Mouse (Mus musculus) heart, embryonic 11.5 days (tissue): ENCODE data around the gene C130026I21Rik. TPM values are rescaled to one million over a fixed set of nuclear protein-coding genes. Genes with fewer than 3 reads are reported as not detected.
"Not testable (repeated sequence)": the region's sequence is repeated elsewhere in the genome, so short reads cannot be mapped to it uniquely, and the experiment has no call there.

ENCODE experiments used
- ATAC-seq: fragments of 200-750 bp; cut with Nextera tagmentation; replicated peaks from 2 replicates; pipeline ENCODE4 v1.8.0; 2017; ENCODE audit warnings: moderate library complexity; ENCODE audit not compliant: insufficient number of reproducible peaks, low FRiP score, low TSS enrichment
- H3K27ac ChIP-seq: fragments of 300-500 bp; sonication (generic); 2 replicates; pipeline ENCODE4 v1.5.1; 2014; ENCODE audit warnings: mild to moderate bottlenecking, low read depth, low read length
- H3K27me3 ChIP-seq: fragments of 300-500 bp; sonication (generic); 2 replicates; pipeline ENCODE4 v1.6.1; 2014; ENCODE audit warnings: mild to moderate bottlenecking, low read length, mixed read lengths; ENCODE audit not compliant: control insufficient read depth, insufficient read depth
- H3K36me3 ChIP-seq: fragments of 300-500 bp; sonication (generic); 2 replicates; pipeline ENCODE4 v1.6.1; 2014; ENCODE audit warnings: mild to moderate bottlenecking, low read length, moderate library complexity, mixed read lengths; ENCODE audit not compliant: control insufficient read depth, insufficient read depth
- H3K4me1 ChIP-seq: fragments of 300-500 bp; sonication (generic); 2 replicates; pipeline ENCODE4 v1.6.1; 2014; ENCODE audit warnings: low read length; ENCODE audit not compliant: control insufficient read depth, insufficient read depth
- H3K4me2 ChIP-seq: fragments of 300-500 bp; sonication (generic); 2 replicates; pipeline ENCODE4 v1.6.1; 2014; ENCODE audit warnings: mild to moderate bottlenecking, moderate library complexity
- H3K4me3 ChIP-seq: fragments of 300-500 bp; sonication (generic); 2 replicates; pipeline ENCODE4 v1.5.1; 2014; ENCODE audit warnings: low read depth, low read length
- H3K9ac ChIP-seq: fragments of 300-500 bp; sonication (generic); 2 replicates; pipeline ENCODE4 v1.6.1; 2014; ENCODE audit warnings: mild to moderate bottlenecking, low read depth, low read length, moderate library complexity
- H3K9me3 ChIP-seq: fragments of 300-500 bp; sonication (generic); replicated peaks from 2 replicates; pipeline ENCODE4 v1.6.1; 2016; ENCODE audit warnings: low read length; ENCODE audit not compliant: control insufficient read depth
- WGBS: fragments of 180-500 bp; shearing (Covaris S2); extraction: QIAGEN DNeasy Blood & Tissue Kit; methylation state at CpG from one replicate; pipeline ENCODE4 v1.1.7; 2014; ENCODE audit not compliant: insufficient replicate concordance; 5-methylcytosine and 5-hydroxymethylcytosine counted together
- polyA plus RNA-seq: library from polyadenylated mRNA; unstranded; fragments of >200 nt; fragmentation: Nextera tagmentation; extraction: Ambion mirVana; gene quantifications from 2 replicates; pipeline ENCODE4 v1.2.1, GENCODE M21; 2014

C130026I21Rik gene
- polyA plus RNA-seq, 1 experiment from 2014 or later: not detected

DNA sequence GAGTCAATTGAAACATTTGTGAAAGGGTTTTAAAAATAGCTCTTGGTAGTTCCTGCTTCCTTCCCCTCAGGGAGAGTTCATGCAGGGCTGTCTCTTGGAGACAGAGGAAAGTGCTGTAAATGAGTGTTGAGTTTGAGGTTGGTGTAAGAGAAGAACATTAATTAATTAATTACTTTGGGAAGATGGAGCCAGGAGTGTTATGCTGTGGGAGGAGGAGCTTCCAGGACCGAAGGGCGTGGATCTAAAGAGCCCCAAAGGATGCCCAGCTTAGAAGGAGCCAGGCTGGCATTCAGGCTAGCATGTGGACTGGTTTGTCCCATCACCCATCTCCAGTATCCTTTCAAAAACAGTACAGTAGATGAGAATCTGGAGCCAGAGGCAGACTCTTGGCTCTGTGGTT lies 277.1 kb downstream of the C130026I21Rik start:
- ATAC-seq: peak; percentile 68
- H3K4me2 ChIP-seq, H3K4me3 ChIP-seq, H3K27ac ChIP-seq, H3K36me3 ChIP-seq, H3K9ac ChIP-seq, H3K9me3 ChIP-seq, H3K4me1 ChIP-seq, H3K27me3 ChIP-seq: not testable (repeated sequence)
- WGBS: no CpG with 5 or more reads among the region's 2 CpGs

DNA sequence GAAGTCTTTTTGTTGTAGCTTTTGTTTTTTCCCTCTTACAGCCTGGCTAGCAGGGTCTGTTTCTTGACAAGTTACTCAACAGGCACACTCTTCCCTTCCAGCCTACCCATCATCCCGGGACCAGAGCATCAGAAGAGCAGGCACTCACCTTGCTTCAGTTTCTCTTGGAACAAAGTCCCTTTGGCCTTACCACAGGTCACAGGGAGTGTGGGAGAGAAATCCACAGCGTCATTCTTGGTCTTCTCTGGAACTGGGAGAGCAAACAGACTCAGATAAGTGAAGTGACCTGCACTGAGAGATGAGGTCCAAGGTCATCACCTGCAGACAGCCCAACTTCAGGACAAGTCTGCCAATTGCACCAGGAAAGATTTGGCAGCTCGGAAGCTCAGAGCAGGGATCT lies 277.5 kb downstream of the C130026I21Rik start:
- H3K36me3 ChIP-seq, H3K4me1 ChIP-seq, H3K9me3 ChIP-seq, ATAC-seq, H3K4me2 ChIP-seq, H3K27ac ChIP-seq, H3K4me3 ChIP-seq, H3K9ac ChIP-seq, H3K27me3 ChIP-seq: not testable (repeated sequence)
- no CpG with 5 or more reads among the region's 3 CpGs for WGBS

DNA sequence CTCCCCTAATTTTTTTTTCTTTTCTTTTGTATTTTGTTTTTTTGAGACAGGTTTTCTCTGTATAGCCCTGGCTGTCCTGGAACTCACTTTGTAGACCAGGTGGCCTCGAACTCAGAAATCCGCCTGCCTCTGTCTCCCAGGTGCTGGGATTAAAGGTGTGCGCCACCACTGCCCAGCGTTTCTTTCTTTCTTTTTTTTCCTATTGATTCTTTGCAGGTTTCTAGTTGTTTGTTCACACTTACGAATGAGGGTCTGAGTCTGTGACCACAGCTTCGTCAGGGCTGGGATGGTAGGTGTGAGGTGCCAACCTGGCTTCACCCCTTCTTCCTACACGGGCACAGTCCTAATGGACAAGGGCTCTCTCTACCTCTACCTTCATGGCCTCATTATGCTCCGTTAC lies 281.3 kb downstream of the C130026I21Rik start:
- not testable (repeated sequence) for H3K9ac ChIP-seq, H3K36me3 ChIP-seq, H3K4me3 ChIP-seq, H3K4me1 ChIP-seq, H3K4me2 ChIP-seq, H3K27ac ChIP-seq, H3K9me3 ChIP-seq, H3K27me3 ChIP-seq, ATAC-seq
- 79% methylated on average over 6 of the region's 8 CpGs for WGBS

DNA sequence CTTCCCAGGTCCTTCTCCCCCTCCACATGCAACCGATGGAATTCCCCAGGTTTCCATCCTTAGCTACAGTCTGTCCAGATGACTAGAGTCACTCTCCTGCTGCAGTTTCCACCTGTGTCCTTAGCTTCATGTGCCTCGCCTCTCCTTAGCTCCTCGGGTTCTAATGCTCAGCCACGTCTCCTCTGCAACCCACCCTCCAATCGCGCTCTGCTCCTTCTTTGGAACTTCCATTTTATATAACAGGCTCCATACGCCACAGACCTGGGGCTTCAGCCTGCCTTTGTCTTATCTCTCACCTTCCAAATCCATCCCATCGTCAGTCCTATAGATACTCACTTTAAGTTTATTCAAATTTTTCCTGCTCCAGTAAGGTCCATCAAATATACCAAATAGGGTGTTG lies 282.6 kb downstream of the C130026I21Rik start:
- H3K4me3 ChIP-seq, H3K9ac ChIP-seq, H3K4me1 ChIP-seq, H3K9me3 ChIP-seq, H3K27me3 ChIP-seq, H3K36me3 ChIP-seq, H3K4me2 ChIP-seq, H3K27ac ChIP-seq, ATAC-seq: not testable (repeated sequence)
- 62% methylated on average over 5 of the region's 8 CpGs for WGBS

DNA sequence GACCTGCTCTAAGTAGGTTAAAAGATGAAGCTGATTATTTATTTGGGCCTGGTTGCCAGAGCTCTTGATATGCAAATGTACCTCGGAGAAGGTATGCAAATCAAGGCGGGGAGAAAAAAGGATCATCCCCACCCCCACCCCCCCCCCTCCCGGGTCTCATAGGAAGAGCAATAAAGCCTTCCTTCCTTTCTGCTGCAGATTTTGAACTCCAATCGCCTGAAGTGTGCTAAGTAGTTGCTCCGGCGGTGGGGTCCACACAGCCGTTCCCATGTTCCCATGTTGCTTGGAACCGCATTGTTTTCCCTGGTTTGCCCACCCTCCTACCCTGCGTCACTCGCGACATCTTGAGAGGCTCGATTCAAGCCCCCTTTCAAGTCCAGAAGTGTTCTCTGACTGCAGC lies 308.6 kb downstream of the C130026I21Rik start:
- ATAC-seq, H3K27me3 ChIP-seq, H3K9me3 ChIP-seq, H3K36me3 ChIP-seq, H3K9ac ChIP-seq, H3K27ac ChIP-seq, H3K4me1 ChIP-seq: not testable (repeated sequence)
- Histone ChIP-seq H3K4me3 (0 out of 2 replicates have a peak overlapping the region, but pooled peaks have one; percentile 12), H3K4me2 (peak overlapping the region; percentile 54)
- 3% methylated on average over 12 of the region's 12 CpGs for WGBS

- not testable (repeated sequence) for ATAC-seq, H3K4me3 ChIP-seq, H3K9me3 ChIP-seq, H3K36me3 ChIP-seq, H3K4me1 ChIP-seq, H3K4me2 ChIP-seq, H3K9ac ChIP-seq, H3K27me3 ChIP-seq, H3K27ac ChIP-seq
- WGBS: 78% methylated on average over 4 of the region's 4 CpGs
Measured at GRCm38 (mm10) chr1:84957713-84958112, 312.7 kb downstream of the C130026I21Rik start.

DNA sequence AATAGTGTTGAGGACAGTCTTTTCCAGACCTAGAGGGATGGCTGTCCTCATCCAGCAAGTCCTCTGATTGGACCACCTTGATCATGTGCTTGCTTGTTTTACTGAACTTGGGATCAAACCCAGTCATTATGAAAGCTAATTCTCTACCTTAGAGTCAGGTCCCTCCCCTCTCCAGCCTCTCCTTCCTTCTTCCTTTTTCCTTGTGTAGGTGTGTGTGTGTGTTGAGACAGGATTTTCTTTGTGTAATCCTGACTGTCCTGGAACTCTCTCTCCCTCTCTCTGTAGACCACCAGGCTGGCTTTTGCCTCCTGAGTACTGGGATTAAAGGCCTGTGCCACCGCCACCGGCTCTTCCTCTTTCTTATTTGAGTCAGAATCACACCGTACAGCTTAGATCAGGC lies 313.6 kb downstream of the C130026I21Rik start:
- not testable (repeated sequence) for H3K36me3 ChIP-seq, ATAC-seq, H3K4me2 ChIP-seq, H3K9me3 ChIP-seq, H3K4me1 ChIP-seq, H3K27me3 ChIP-seq, H3K4me3 ChIP-seq, H3K27ac ChIP-seq, H3K9ac ChIP-seq
- 87% methylated on average over 3 of the region's 3 CpGs for WGBS

- ATAC-seq: no peak
- Histone ChIP-seq H3K27ac (no peak overlapping the region), H3K27me3 (no peaks in the 10 kb centered on the region), H3K4me3 (no peak overlapping the region), H3K4me2 (no peak overlapping the region), H3K9me3 (no peaks in the 10 kb centered on the region), H3K9ac (no peak overlapping the region), H3K36me3 (no peaks in the 10 kb centered on the region), H3K4me1 (no peaks in the 10 kb centered on the region)
- 67% methylated on average over 10 of the region's 10 CpGs for WGBS
Measured at GRCm38 (mm10) chr1:84952456-84953181, 317.7 kb downstream of the C130026I21Rik start.

DNA sequence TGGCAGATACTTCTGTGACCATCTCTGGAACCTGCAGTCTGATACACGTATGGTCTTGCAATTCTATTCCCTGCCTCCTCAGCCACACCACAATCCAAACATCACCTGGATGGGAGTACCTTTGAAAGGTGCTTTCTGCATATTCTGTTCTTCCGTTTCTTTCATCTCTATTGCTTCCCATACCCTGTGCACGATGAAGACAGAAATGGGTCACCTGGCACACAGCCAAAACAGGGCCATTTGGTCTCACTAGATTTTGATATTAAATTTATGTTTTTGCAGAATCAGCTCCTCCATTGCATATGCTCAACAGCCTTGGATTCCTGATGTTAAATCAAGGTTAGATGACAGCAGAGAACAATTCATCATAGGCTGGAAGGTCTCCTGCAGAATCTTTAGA lies 318.8 kb downstream of the C130026I21Rik start:
- Histone ChIP-seq H3K9me3 (no peaks in the 10 kb centered on the region), H3K27me3 (no peaks in the 10 kb centered on the region), H3K4me3 (no peak overlapping the region), H3K4me2 (no peak overlapping the region), H3K36me3 (no peaks in the 10 kb centered on the region), H3K4me1 (no peaks in the 10 kb centered on the region), H3K9ac (no peak overlapping the region), H3K27ac (no peak overlapping the region)
- ATAC-seq: no peak
- WGBS: 79% methylated on average over 3 of the region's 3 CpGs
